Mouse (Mus musculus) neural tube, embryonic 14.5 days (tissue): Measurements from ENCODE around the gene Camk2b. TPM values are rescaled to one million over a fixed set of nuclear protein-coding genes. Genes with fewer than 3 reads are reported as not detected.

Source experiments
- ATAC-seq: fragments of 200-750 bp; cut with Nextera tagmentation; 2 replicates; pipeline ENCODE4 v1.8.0; 2017; ENCODE audit warnings: low read depth, mild to moderate bottlenecking, moderate TSS enrichment, moderate library complexity
- H3K27ac ChIP-seq: fragments of 300-500 bp; sonication (generic); 2 replicates; pipeline ENCODE4 v1.5.1; 2014; ENCODE audit warnings: low read depth, mild to moderate bottlenecking, control low read depth, low read length, moderate library complexity, mixed read lengths
- H3K27me3 ChIP-seq: fragments of 300-500 bp; sonication (generic); 2 replicates; pipeline ENCODE4 v1.6.1; 2014; ENCODE audit warnings: low read length; ENCODE audit not compliant: control insufficient read depth, insufficient read depth
- H3K36me3 ChIP-seq: fragments of 300-500 bp; sonication (generic); 2 replicates; pipeline ENCODE4 v1.6.1; 2014; ENCODE audit warnings: low read length, mixed read lengths; ENCODE audit not compliant: control insufficient read depth, insufficient read depth
- H3K4me1 ChIP-seq: fragments of 300-500 bp; sonication (generic); 2 replicates; pipeline ENCODE4 v1.6.1; 2014; ENCODE audit warnings: low read length; ENCODE audit not compliant: control insufficient read depth, insufficient read depth
- H3K4me2 ChIP-seq: fragments of 300-500 bp; sonication (generic); 2 replicates; pipeline ENCODE4 v1.6.1; 2014; ENCODE audit warnings: mild to moderate bottlenecking, low read depth, low read length, control low read depth
- H3K4me3 ChIP-seq: fragments of 300-500 bp; sonication (generic); 2 replicates; pipeline ENCODE4 v1.5.1; 2014; ENCODE audit warnings: low read depth, low read length, control low read depth, mixed read lengths
- H3K9ac ChIP-seq: fragments of 300-500 bp; sonication (generic); replicated peaks from 2 replicates; pipeline ENCODE4 v1.6.1; 2014; ENCODE audit warnings: low read depth, mild to moderate bottlenecking, control low read depth, low read length, mixed read lengths
- H3K9me3 ChIP-seq: fragments of 300-500 bp; sonication (generic); 2 replicates; pipeline ENCODE4 v1.6.1; 2016; ENCODE audit warnings: low read length; ENCODE audit not compliant: control insufficient read depth
- WGBS: fragments of 180-500 bp; shearing (Covaris S2); extraction: QIAGEN DNeasy Blood & Tissue Kit; methylation state at CpG from one replicate; pipeline ENCODE4 v1.1.7; 2014; 5-methylcytosine and 5-hydroxymethylcytosine counted together
- polyA plus RNA-seq: library from polyadenylated mRNA; unstranded; fragments of >200 nt; fragmentation: Nextera tagmentation; extraction: Ambion mirVana; gene quantifications from 2 replicates; pipeline ENCODE4 v1.2.1, GENCODE M21; 2014

The Camk2b gene
- polyA plus RNA-seq, 1 experiment from 2014 or later, result 144 TPM

- peaks cover 5% of the 10 kb centered on the region; the same call in 1 of the 2 replicates for H3K4me1 ChIP-seq
- H3K36me3 ChIP-seq, result no peaks in the 10 kb centered on the region
- H3K4me3 ChIP-seq, result no peak overlapping the region
- no peak overlapping the region for H3K27ac ChIP-seq
- no peaks in the 10 kb centered on the region for H3K9me3 ChIP-seq
- no peaks in the 10 kb centered on the region for H3K27me3 ChIP-seq
- no peak for ATAC-seq
- WGBS, result 77% methylated on average over 9 of the region's 9 CpGs
- no peak overlapping the region for H3K4me2 ChIP-seq
- H3K9ac ChIP-seq, result no peak overlapping the region
Observed at GRCm38 (mm10) chr11:6001981-6002649, 64.0 kb downstream of the Camk2b start.

GRCm38 (mm10) chr11:6000961-6001682 is 65.0 kb downstream of the Camk2b start:
- Histone ChIP-seq H3K9ac (0 out of 2 replicates have a peak overlapping the region, but pooled peaks have one; percentile 11), H3K27ac (peak overlapping the region; percentile 28; the same call in 1 of the 2 replicates), H3K4me3 (no peak overlapping the region), H3K9me3 (no peaks in the 10 kb centered on the region), H3K27me3 (no peaks in the 10 kb centered on the region), H3K4me2 (no peak overlapping the region), H3K4me1 (peaks cover 5% of the 10 kb centered on the region; the same call in 1 of the 2 replicates), H3K36me3 (no peaks in the 10 kb centered on the region)
- ATAC-seq, result no peak
- 81% methylated on average over 14 of the region's 14 CpGs for WGBS

GRCm38 (mm10) chr11:5999832-6000771 is 66.1 kb downstream of the Camk2b start:
- peak overlapping the region; percentile 55; the same call in 1 of the 2 replicates for H3K27ac ChIP-seq
- no peaks in the 10 kb centered on the region for H3K9me3 ChIP-seq
- H3K27me3 ChIP-seq, result no peaks in the 10 kb centered on the region
- H3K4me1 ChIP-seq, result peaks cover 5% of the 10 kb centered on the region; the same call in 1 of the 2 replicates
- ATAC-seq, result peak; percentile 82
- no peak overlapping the region for H3K4me2 ChIP-seq
- H3K9ac ChIP-seq, result no peak overlapping the region
- H3K36me3 ChIP-seq, result no peaks in the 10 kb centered on the region
- WGBS, result 8% methylated on average over 8 of the region's 8 CpGs
- no peak overlapping the region for H3K4me3 ChIP-seq

- no peaks in the 10 kb centered on the region for H3K27me3 ChIP-seq
- no peak for ATAC-seq
- no peak overlapping the region for H3K9ac ChIP-seq
- H3K27ac ChIP-seq, result no peak overlapping the region
- peaks cover 5% of the 10 kb centered on the region; the same call in 1 of the 2 replicates for H3K4me1 ChIP-seq
- H3K9me3 ChIP-seq, result no peaks in the 10 kb centered on the region
- no peaks in the 10 kb centered on the region for H3K36me3 ChIP-seq
- WGBS, result 100% methylated on average over 2 of the region's 2 CpGs
- H3K4me3 ChIP-seq, result no peak overlapping the region
- no peak overlapping the region for H3K4me2 ChIP-seq
Observed at GRCm38 (mm10) chr11:5998472-5998871, 67.7 kb downstream of the Camk2b start.

- no peak overlapping the region for H3K4me2 ChIP-seq
- peaks cover 5% of the 10 kb centered on the region; the same call in 1 of the 2 replicates for H3K4me1 ChIP-seq
- whole genome bisulfite sequencing, result 20% methylated on average over 8 of the region's 8 CpGs
- no peak overlapping the region for H3K27ac ChIP-seq
- 0 out of 2 replicates have a peak, but pooled peaks cover 7% of the 10 kb centered on the region for H3K36me3 ChIP-seq
- ATAC-seq, result peak; percentile 58
- no peak overlapping the region for H3K4me3 ChIP-seq
- no peaks in the 10 kb centered on the region for H3K27me3 ChIP-seq
- no peaks in the 10 kb centered on the region for H3K9me3 ChIP-seq
- H3K9ac ChIP-seq, result no peak overlapping the region
Observed at GRCm38 (mm10) chr11:5995989-5996388, 70.2 kb downstream of the Camk2b start.

- no peak overlapping the region for H3K27ac ChIP-seq
- H3K4me3 ChIP-seq, result no peak overlapping the region
- WGBS, result 85% methylated on average over 3 of the region's 3 CpGs
- H3K9me3 ChIP-seq, result no peaks in the 10 kb centered on the region
- H3K4me1 ChIP-seq, result no peaks in the 10 kb centered on the region
- H3K27me3 ChIP-seq, result no peaks in the 10 kb centered on the region
- no peak for ATAC-seq
- no peak overlapping the region for H3K9ac ChIP-seq
- no peak overlapping the region for H3K4me2 ChIP-seq
- H3K36me3 ChIP-seq, result 0 out of 2 replicates have a peak, but pooled peaks cover 7% of the 10 kb centered on the region
Observed at GRCm38 (mm10) chr11:5994880-5995279, 71.3 kb downstream of the Camk2b start.

- WGBS, result 67% methylated on average over 5 of the region's 5 CpGs
- H3K36me3 ChIP-seq, result 0 out of 2 replicates have a peak, but pooled peaks cover 7% of the 10 kb centered on the region
- no peak overlapping the region for H3K4me3 ChIP-seq
- no peak overlapping the region for H3K4me2 ChIP-seq
- no peaks in the 10 kb centered on the region for H3K4me1 ChIP-seq
- no peak overlapping the region for H3K9ac ChIP-seq
- H3K27me3 ChIP-seq, result no peaks in the 10 kb centered on the region
- H3K9me3 ChIP-seq, result no peaks in the 10 kb centered on the region
- H3K27ac ChIP-seq, result no peak overlapping the region
- no peak for ATAC-seq
Observed at GRCm38 (mm10) chr11:5994212-5994611, 72.0 kb downstream of the Camk2b start.

GRCm38 (mm10) chr11:5990910-5991309 is 75.3 kb downstream of the Camk2b start:
- Histone ChIP-seq H3K27me3 (no peaks in the 10 kb centered on the region), H3K4me1 (no peaks in the 10 kb centered on the region), H3K27ac (no peak overlapping the region), H3K9ac (no peak overlapping the region), H3K9me3 (no peaks in the 10 kb centered on the region), H3K36me3 (0 out of 2 replicates have a peak, but pooled peaks cover 7% of the 10 kb centered on the region), H3K4me2 (no peak overlapping the region), H3K4me3 (no peak overlapping the region)
- ATAC-seq, result peak; percentile 50; the same call in 1 of the 2 replicates
- WGBS, result 27% methylated on average over 4 of the region's 4 CpGs
